Mouse (Mus musculus) heart, embryonic 16.5 days (tissue): Measurements from ENCODE around the gene Mfsd4b2. TPM values are rescaled to one million over a fixed set of nuclear protein-coding genes. Genes with fewer than 3 reads are reported as not detected.

Source experiments
- ATAC-seq: fragments of 200-750 bp; cut with Nextera tagmentation; replicated peaks from 2 replicates; pipeline ENCODE4 v1.8.0; 2017; ENCODE audit warnings: moderate number of reproducible peaks; ENCODE audit not compliant: insufficient read depth, low FRiP score; ENCODE audit errors: extremely low read depth
- H3K27ac ChIP-seq: fragments of 300-500 bp; sonication (generic); 2 replicates; pipeline ENCODE4 v1.5.1; 2014; ENCODE audit warnings: mild to moderate bottlenecking, low read length, control low read depth, moderate library complexity
- H3K27me3 ChIP-seq: fragments of 300-500 bp; sonication (generic); 2 replicates; pipeline ENCODE4 v1.6.1; 2014; ENCODE audit warnings: low read length, mixed read lengths; ENCODE audit not compliant: control insufficient read depth, insufficient read depth
- H3K36me3 ChIP-seq: fragments of 300-500 bp; sonication (generic); 2 replicates; pipeline ENCODE4 v1.6.1; 2014; ENCODE audit not compliant: control insufficient read depth, insufficient read depth
- H3K4me1 ChIP-seq: fragments of 300-500 bp; sonication (generic); 2 replicates; pipeline ENCODE4 v1.6.1; 2014; ENCODE audit warnings: low read length, mixed read lengths; ENCODE audit not compliant: control insufficient read depth, insufficient read depth
- H3K4me2 ChIP-seq: fragments of 300-500 bp; sonication (generic); 2 replicates; pipeline ENCODE4 v1.6.1; 2014; ENCODE audit warnings: low read depth, mild to moderate bottlenecking, control low read depth, low read length
- H3K4me3 ChIP-seq: fragments of 300-500 bp; sonication (generic); 2 replicates; pipeline ENCODE4 v1.5.1; 2014; ENCODE audit warnings: mild to moderate bottlenecking, control low read depth, low read length
- H3K9ac ChIP-seq: fragments of 300-500 bp; sonication (generic); 2 replicates; pipeline ENCODE4 v1.6.1; 2014; ENCODE audit warnings: low read length, control low read depth
- H3K9me3 ChIP-seq: fragments of 300-500 bp; sonication (generic); replicated peaks from 2 replicates; pipeline ENCODE4 v1.6.1; 2016; ENCODE audit warnings: low read length; ENCODE audit not compliant: control insufficient read depth
- WGBS: fragments of 180-500 bp; shearing (Covaris S2); extraction: QIAGEN DNeasy Blood & Tissue Kit; methylation state at CpG from one replicate; pipeline ENCODE4 v1.1.7; 2014; 5-methylcytosine and 5-hydroxymethylcytosine counted together
- polyA plus RNA-seq: library from polyadenylated mRNA; unstranded; fragments of >200 nt; fragmentation: Nextera tagmentation; extraction: Ambion mirVana; gene quantifications from 2 replicates; pipeline ENCODE4 v1.2.1, GENCODE M21; 2015

Gene Mfsd4b2
- 0.12 TPM in 1 of 2 replicates, not detected in the other for polyA plus RNA-seq

DNA sequence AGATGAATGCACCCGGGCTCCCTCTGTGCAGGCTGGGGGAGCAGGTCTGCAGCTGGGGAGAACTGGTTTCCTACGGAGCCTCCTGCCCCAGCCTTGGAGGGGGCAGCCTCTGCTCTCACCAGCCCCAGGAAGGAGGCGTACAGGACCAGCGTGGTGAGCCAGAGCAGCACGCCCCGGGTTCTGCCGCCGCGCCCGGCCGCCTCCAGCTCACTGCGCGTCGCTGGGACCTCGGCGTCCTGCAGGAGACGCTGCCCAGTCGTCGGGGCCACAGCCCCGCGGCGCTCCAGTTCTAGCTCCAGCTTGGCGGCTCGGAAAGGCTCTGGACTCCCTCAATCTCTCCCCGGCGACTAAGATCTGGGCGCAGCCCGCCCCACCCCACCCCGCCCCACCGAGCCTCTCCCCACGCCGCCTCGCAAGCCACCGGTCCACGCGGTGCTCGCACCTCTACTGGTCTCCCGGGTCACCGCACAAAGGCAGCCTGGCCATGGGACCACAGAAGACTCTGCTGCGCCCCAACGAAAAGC is at the start of gene Mfsd4b2:
TSS of gene Mfsd4b2 (minus strand) at position 308 of the 524 bp plus-strand sequence.
- WGBS: under 1% methylated on average over 40 of the region's 41 CpGs
- Histone ChIP-seq H3K27ac (no peak within 1 kb of the TSS), H3K27me3 (peaks cover 4% of the 10 kb centered on the region; the same call in 1 of the 2 replicates), H3K4me1 (no peaks in the 10 kb centered on the region), H3K9ac (peak within 1 kb of the TSS; percentile 28), H3K4me2 (peak within 1 kb of the TSS; percentile 66), H3K9me3 (no peaks in the 10 kb centered on the region), H3K4me3 (peak within 1 kb of the TSS; percentile 43), H3K36me3 (no peaks in the 10 kb centered on the region)
- no peak; the same call in 1 of the 2 replicates for ATAC-seq

DNA sequence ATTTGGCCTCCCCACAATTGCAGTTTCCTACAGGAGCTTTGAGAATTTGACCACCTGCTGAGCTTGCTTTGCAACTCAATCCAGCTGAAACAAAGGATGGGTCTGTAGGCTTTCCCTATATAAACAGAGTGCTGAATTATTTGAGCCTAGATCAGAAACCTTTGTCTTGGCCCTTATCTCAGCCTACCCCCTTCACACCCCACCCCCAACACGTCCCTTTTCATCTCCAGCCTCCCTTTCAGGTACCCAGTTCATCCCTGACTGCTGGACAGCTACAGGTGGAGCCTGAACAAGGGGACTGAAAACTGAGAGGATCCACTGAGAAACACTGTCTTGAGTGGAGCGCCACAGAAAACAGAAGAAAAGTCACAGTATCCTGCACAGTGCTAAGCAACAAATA is 49.0 kb upstream of the Mfsd4b2 start:
- ATAC-seq: no peak
- no peak overlapping the region for H3K9ac ChIP-seq
- WGBS: 42% methylated on average over 2 of the region's 2 CpGs

DNA sequence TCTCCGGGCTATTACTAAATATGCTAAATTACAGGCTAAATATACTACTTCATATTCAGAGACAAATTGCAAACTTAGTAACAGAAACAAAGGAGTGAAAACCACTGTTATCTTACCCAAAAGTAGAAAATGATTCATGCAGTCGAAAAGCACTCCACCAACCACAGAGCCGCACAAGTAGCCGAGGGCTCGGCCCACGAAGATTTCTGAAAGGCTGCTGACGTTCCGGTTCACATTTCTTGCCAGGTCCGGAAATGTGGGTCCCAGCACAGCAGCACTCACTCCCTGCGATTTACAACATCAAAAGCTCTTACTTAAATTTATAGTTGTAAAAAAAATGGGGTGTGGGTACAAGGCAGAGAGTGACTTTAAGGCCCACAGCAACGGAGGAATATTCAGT is 48.3 kb upstream of the Mfsd4b2 start:
- WGBS: 66% methylated on average over 11 of the region's 11 CpGs
- H3K9me3 ChIP-seq: peaks cover 14% of the 10 kb centered on the region
- ATAC-seq: no peak

More for the DNA sequence above, 49.0 kb upstream of the Mfsd4b2 start:
- no peaks in the 10 kb centered on the region for H3K4me1 ChIP-seq
- no peaks in the 10 kb centered on the region for H3K36me3 ChIP-seq
- H3K4me2 ChIP-seq: no peak overlapping the region
- no peaks in the 10 kb centered on the region for H3K27me3 ChIP-seq
- no peak overlapping the region for H3K4me3 ChIP-seq
- no peak overlapping the region for H3K27ac ChIP-seq
- peaks cover 14% of the 10 kb centered on the region for H3K9me3 ChIP-seq

DNA sequence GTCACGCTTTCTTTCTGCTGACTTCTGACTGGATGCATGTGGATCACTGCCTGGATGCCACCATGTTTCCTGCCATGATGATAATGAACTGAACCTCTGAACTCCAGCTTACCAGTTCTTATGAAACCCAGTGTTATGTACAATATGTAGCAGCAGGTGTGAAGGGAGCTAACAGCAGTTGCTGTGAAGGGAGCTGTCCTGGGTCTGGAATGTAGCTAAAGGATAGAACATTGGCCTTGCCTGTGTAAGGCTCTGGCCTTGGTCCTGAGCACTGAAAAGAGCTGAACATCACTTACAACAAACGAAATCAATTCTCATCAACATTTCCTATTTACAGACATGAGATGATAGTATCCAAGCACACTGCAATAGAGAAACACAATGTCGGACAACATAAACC is 40.8 kb upstream of the Mfsd4b2 start:
- WGBS: 80% methylated on average over 3 of the region's 3 CpGs
- Histone ChIP-seq H3K36me3 (no peaks in the 10 kb centered on the region), H3K9ac (no peak overlapping the region), H3K4me3 (no peak overlapping the region), H3K27ac (no peak overlapping the region), H3K4me2 (no peak overlapping the region), H3K27me3 (no peaks in the 10 kb centered on the region), H3K9me3 (no peaks in the 10 kb centered on the region), H3K4me1 (no peaks in the 10 kb centered on the region)
- no peak for ATAC-seq

More for the DNA sequence above, 48.3 kb upstream of the Mfsd4b2 start:
- Histone ChIP-seq H3K9ac (no peak overlapping the region), H3K27me3 (no peaks in the 10 kb centered on the region), H3K4me2 (no peak overlapping the region), H3K4me3 (no peak overlapping the region), H3K4me1 (no peaks in the 10 kb centered on the region), H3K27ac (no peak overlapping the region), H3K36me3 (no peaks in the 10 kb centered on the region)

DNA sequence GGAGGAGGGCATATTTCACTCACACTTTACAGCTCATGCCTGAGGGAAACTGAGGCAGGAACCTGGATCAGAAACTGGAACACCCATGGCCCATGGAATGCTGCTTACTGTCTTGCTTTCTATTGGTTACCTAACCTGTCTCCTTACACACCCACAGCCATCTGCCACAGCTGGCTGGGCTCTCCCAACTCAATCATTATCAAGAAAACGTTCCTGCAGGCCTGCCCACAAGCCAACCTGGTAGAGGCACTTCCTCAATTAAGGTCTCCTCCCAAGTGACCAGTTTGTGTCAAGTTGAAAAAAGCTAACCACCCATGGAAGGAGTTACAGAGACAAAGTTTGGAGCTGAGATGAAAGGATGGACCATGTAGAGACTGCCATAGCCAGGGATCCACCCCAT is 35.2 kb upstream of the Mfsd4b2 start:
- H3K4me3 ChIP-seq: no peak overlapping the region
- H3K27me3 ChIP-seq: no peaks in the 10 kb centered on the region
- no peak overlapping the region for H3K4me2 ChIP-seq
- H3K9me3 ChIP-seq: no peaks in the 10 kb centered on the region
- H3K36me3 ChIP-seq: no peaks in the 10 kb centered on the region
- no peak overlapping the region for H3K27ac ChIP-seq
- no peak overlapping the region for H3K9ac ChIP-seq
- H3K4me1 ChIP-seq: peaks cover 9% of the 10 kb centered on the region
- ATAC-seq: no peak
- WGBS: 29% methylated on average over 1 of the region's 1 CpGs

DNA sequence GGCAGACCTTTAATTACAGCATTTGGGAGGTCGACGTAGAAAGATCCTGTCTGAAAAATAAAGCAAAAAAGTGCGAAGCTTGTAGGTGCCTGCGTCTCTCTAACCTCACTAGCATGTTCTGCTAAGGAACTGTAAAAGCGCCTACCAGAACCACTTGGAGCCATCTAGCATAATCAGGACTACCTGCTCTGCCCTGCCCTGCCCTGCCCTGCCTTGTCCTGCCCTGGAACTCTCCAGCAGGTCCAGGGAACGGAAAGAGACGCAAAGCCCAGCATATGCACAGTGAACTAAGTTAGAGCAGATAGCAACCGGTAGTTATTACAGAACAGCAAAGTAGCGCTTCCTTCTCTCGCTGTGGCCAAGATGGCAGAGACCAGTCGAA is 33.7 kb upstream of the Mfsd4b2 start:
- peaks cover 9% of the 10 kb centered on the region for H3K4me1 ChIP-seq
- H3K4me3 ChIP-seq: no peak overlapping the region

DNA sequence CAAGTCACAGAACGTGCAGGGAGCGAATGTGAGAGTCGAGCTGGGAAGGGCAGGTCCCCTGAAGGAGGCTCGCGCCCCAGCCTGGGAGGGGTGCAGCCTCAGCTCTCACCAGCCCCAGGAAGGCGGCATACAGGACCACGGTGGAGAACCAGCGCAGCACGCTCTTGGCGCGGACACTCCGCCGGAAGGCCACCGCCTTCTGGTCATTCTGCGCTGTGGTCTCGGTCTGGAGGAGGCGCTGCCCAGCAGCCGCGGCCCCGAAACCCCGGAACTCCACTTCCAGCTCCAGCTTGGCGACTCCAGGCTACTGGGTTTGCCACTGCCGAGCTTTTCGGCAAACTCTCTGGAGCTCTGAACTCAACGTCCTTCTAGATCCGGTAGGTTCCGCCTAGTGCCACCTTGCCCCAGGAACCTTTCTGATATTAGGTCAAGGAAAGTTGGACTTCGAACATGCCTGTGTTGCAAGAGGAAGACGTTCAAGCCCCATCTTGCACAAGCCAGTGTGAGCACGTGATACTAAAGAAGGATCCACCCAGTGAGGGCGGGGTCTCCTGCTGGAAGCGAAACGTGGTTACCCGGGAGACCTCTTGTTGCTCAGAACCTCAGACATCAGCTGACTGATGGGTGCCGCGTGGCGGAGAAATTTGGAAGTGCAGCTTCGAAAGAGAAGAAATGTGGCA is 33.2 kb upstream of the Mfsd4b2 start, which contains the start of gene Mfsd4b3:
TSS of gene Mfsd4b3 (minus strand) at position 393 of the 680 bp plus-strand sequence.
- H3K27ac ChIP-seq: peak within 1 kb of the TSS; percentile 88
- H3K4me3 ChIP-seq: peak within 1 kb of the TSS; percentile 75
- H3K27me3 ChIP-seq: no peaks in the 10 kb centered on the region
- under 1% methylated on average over 38 of the region's 38 CpGs for WGBS
- peak within 1 kb of the TSS; percentile 99 for H3K4me2 ChIP-seq
- peak; percentile 98 for ATAC-seq
- H3K9ac ChIP-seq: peak within 1 kb of the TSS; percentile 77
- no peaks in the 10 kb centered on the region for H3K9me3 ChIP-seq
- peaks cover 9% of the 10 kb centered on the region for H3K4me1 ChIP-seq
- no peaks in the 10 kb centered on the region for H3K36me3 ChIP-seq

More for the DNA sequence above, 33.7 kb upstream of the Mfsd4b2 start:
- Histone ChIP-seq H3K9ac (no peak overlapping the region), H3K9me3 (no peaks in the 10 kb centered on the region), H3K27ac (no peak overlapping the region), H3K27me3 (no peaks in the 10 kb centered on the region), H3K4me2 (peak overlapping the region; percentile 22; the same call in 1 of the 2 replicates), H3K36me3 (no peaks in the 10 kb centered on the region)
- WGBS: 44% methylated on average over 11 of the region's 11 CpGs
- no peak for ATAC-seq

DNA sequence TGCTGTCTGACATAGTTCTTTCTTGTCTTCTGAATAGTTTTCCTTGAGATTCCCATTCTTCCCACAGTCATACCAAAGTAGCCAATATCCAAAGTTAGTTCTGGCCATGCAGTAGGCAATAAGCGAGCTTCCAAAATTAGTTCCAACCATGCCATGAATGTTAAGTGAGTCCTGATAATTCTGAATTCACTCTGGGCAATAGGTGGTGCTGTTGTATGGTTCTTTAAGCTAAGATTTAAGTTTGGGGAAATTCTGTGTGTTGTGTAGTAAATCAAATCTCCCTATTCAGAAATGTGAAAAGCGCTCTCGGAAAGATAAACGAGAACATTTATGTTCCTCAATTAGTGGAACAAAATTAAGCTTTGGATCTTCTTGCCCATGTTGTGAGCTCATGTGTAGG is 31.5 kb upstream of the Mfsd4b2 start:
- Histone ChIP-seq H3K27ac (peak overlapping the region; percentile 68), H3K27me3 (no peaks in the 10 kb centered on the region), H3K9ac (no peak overlapping the region), H3K9me3 (no peaks in the 10 kb centered on the region), H3K4me3 (no peak overlapping the region), H3K36me3 (no peaks in the 10 kb centered on the region), H3K4me1 (peaks cover 9% of the 10 kb centered on the region), H3K4me2 (no peak overlapping the region)
- 61% methylated on average over 4 of the region's 4 CpGs for WGBS
- ATAC-seq: no peak

DNA sequence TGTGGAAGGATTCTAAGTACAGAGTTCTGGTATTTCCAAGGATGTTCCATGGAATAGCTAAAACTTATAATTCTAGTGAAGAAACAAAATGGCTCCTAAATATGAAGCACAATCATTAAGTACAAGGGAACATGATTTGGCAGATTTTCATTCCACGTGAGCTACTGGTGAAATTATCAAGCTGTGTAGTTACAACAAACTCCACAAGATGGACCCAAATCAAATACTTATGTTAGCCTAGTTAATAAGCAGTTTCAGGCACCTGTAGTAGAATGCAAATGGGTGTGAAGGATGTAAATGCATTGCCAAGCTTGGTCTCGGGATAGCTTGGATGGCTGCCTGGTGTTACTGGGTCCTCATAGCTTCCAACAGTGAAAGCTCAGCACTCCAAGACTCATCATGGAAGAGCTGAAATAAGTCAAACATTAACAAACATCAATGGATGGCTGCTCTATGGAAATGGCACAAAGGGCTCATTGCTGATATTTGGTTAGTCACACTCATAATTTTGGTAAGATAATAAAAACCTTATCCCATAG is 29.7 kb upstream of the Mfsd4b2 start:
- Histone ChIP-seq H3K27ac (no peak overlapping the region), H3K9ac (no peak overlapping the region), H3K36me3 (no peaks in the 10 kb centered on the region), H3K9me3 (no peaks in the 10 kb centered on the region), H3K4me2 (no peak overlapping the region), H3K4me1 (peaks cover 9% of the 10 kb centered on the region), H3K4me3 (no peak overlapping the region), H3K27me3 (no peaks in the 10 kb centered on the region)
- ATAC-seq: no peak
- 69% methylated on average over 2 of the region's 2 CpGs for WGBS
